Mouse (Mus musculus): Measurements from ENCODE around the gene Tsg101.

DNA sequence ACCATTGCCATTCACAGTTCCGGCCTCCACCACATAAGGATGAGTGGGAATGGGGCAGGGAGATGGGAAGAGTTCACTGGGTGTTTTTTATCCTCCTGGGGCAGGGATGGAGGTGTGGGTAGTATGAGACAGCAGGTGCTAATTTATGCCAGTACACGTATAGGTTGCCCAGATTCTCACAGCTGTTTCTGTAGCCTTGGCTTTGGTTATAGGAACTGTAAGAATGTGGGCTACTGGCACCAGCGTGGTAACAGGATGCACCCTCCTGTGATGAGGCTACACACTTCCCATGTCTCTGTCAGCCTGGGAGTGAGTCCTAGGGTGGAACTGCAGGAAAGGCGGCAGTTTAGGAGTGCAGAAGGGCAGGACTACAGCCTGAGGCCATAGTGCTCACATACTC is 42.9 kb downstream of the Tsg101 start:
- TF ChIP-seq POLR2AphosphoS2 (IDR thresholded peaks at IDR 0.05; ENCODE audit: insufficient read length, low read depth) (no peak), POLR2A (IDR thresholded peaks at IDR 0.05; ENCODE audit: insufficient read length, low read depth) (no peak)
